Mouse (Mus musculus) liver, embryonic 15.5 days (tissue): Measurements from ENCODE around the gene Thsd7b. TPM values are rescaled to one million over a fixed set of nuclear protein-coding genes. Genes with fewer than 3 reads are reported as not detected.

ENCODE experiments used
- ATAC-seq: fragments of 200-750 bp; cut with Nextera tagmentation; 2 replicates; pipeline ENCODE4 v1.8.0; 2017; ENCODE audit warnings: moderate number of reproducible peaks, mild to moderate bottlenecking, moderate library complexity; ENCODE audit not compliant: insufficient read depth
- H3K27ac ChIP-seq: fragments of 300-500 bp; sonication (generic); replicated peaks from 2 replicates; pipeline ENCODE4 v1.5.1; 2015; ENCODE audit warnings: mild to moderate bottlenecking, inconsistent platforms
- H3K27me3 ChIP-seq: fragments of 300-500 bp; sonication (generic); 2 replicates; pipeline ENCODE4 v1.6.1; 2015; ENCODE audit warnings: mild to moderate bottlenecking, inconsistent platforms
- H3K36me3 ChIP-seq: fragments of 300-500 bp; sonication (generic); replicated peaks from 2 replicates; pipeline ENCODE4 v1.6.1; 2015; ENCODE audit warnings: moderate library complexity, mild to moderate bottlenecking, inconsistent platforms
- H3K4me1 ChIP-seq: fragments of 300-500 bp; sonication (generic); replicated peaks from 2 replicates; pipeline ENCODE4 v1.6.1; 2015; ENCODE audit warnings: inconsistent platforms
- H3K4me2 ChIP-seq: fragments of 300-500 bp; sonication (generic); 2 replicates; pipeline ENCODE4 v1.6.1; 2015; ENCODE audit warnings: moderate library complexity, mild to moderate bottlenecking, inconsistent platforms
- H3K4me3 ChIP-seq: fragments of 300-500 bp; sonication (generic); replicated peaks from 2 replicates; pipeline ENCODE4 v1.5.1; 2015; ENCODE audit warnings: mild to moderate bottlenecking, inconsistent platforms
- H3K9ac ChIP-seq: fragments of 300-500 bp; sonication (generic); 2 replicates; pipeline ENCODE4 v1.6.1; 2015; ENCODE audit warnings: moderate library complexity, mild to moderate bottlenecking, inconsistent platforms
- H3K9me3 ChIP-seq: fragments of 300-500 bp; sonication (generic); replicated peaks from 2 replicates; pipeline ENCODE4 v1.6.1; 2016; ENCODE audit warnings: inconsistent platforms
- WGBS: fragments of 180-500 bp; shearing (Covaris S2); methylation state at CpG from one replicate; pipeline ENCODE4 v1.1.7; 2015; ENCODE audit warnings: mixed read lengths; ENCODE audit not compliant: insufficient replicate concordance; 5-methylcytosine and 5-hydroxymethylcytosine counted together
- polyA plus RNA-seq: library from polyadenylated mRNA; unstranded; fragments of >200 nt; fragmentation: Nextera tagmentation; extraction: Ambion mirVana; gene quantifications from 2 replicates; pipeline ENCODE4 v1.2.1, GENCODE M21; 2015

Gene Thsd7b
- polyA plus RNA-seq, 1 experiment from 2014 or later, result 0.48 TPM

GRCm38 (mm10) chr1:129759003-129759402, 485.9 kb downstream of the Thsd7b start:
- no peak for ATAC-seq
- Histone ChIP-seq H3K36me3 (no peaks in the 10 kb centered on the region), H3K4me3 (no peak overlapping the region), H3K4me2 (no peak overlapping the region), H3K27me3 (no peaks in the 10 kb centered on the region), H3K9me3 (no peaks in the 10 kb centered on the region), H3K27ac (no peak overlapping the region), H3K9ac (no peak overlapping the region), H3K4me1 (no peaks in the 10 kb centered on the region)
- 83% methylated on average over 1 of the region's 1 CpGs for WGBS

DNA sequence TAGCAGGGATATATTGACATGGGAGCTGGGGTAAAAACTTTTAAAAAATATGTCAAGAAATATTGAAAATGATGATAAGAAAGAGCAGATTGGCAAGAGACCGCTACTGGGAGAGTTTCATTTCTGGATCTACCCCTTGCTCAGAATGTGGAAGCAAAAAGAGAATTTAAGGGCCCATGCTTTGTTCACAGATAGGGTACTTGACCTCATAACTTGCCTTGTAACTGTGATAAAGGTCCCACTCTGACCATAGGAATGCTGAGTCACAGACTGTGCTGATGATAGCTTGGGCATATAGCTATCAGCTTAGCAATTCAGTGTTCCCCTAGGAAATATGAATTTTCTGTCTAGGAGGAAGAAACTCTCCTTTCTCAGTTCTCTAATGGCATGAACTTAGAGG, 488.1 kb downstream of the Thsd7b start:
- WGBS, result 34% methylated on average over 1 of the region's 1 CpGs
- H3K9me3 ChIP-seq, result no peaks in the 10 kb centered on the region
- no peaks in the 10 kb centered on the region for H3K4me1 ChIP-seq
- H3K27me3 ChIP-seq, result no peaks in the 10 kb centered on the region
- no peak overlapping the region for H3K4me3 ChIP-seq
- no peak overlapping the region for H3K4me2 ChIP-seq
- H3K36me3 ChIP-seq, result no peaks in the 10 kb centered on the region
- no peak for ATAC-seq
- H3K9ac ChIP-seq, result no peak overlapping the region
- no peak overlapping the region for H3K27ac ChIP-seq

DNA sequence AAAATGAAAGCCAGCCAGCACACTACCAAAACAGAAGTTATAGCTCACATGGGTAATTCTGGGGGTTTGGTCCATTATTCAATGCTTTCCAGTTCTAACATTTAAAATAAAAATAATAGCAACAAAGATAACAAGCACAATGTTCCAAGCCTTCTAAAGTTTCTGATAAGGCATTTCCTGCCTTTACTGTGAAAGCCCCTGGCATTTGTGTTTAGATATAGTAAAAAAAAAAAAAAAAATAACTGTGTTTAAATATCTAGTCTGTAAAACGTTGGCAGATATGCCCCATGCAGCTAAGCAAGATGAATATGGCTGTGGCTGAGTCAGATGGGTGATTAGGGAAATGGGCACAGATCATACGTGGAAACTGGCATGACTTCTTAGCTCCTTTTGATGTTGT, 491.6 kb downstream of the Thsd7b start:
- WGBS, result 6% methylated on average over 2 of the region's 2 CpGs
- Histone ChIP-seq H3K27ac (no peak overlapping the region), H3K4me3 (no peak overlapping the region), H3K4me2 (no peak overlapping the region), H3K36me3 (no peaks in the 10 kb centered on the region), H3K9me3 (no peaks in the 10 kb centered on the region), H3K4me1 (no peaks in the 10 kb centered on the region), H3K27me3 (no peaks in the 10 kb centered on the region), H3K9ac (no peak overlapping the region)
- no peak for ATAC-seq

- no peaks in the 10 kb centered on the region for H3K9me3 ChIP-seq
- no peak overlapping the region for H3K27ac ChIP-seq
- H3K4me1 ChIP-seq, result no peaks in the 10 kb centered on the region
- H3K4me3 ChIP-seq, result no peak overlapping the region
- no peak overlapping the region for H3K4me2 ChIP-seq
- H3K9ac ChIP-seq, result no peak overlapping the region
- no peak for ATAC-seq
- no peaks in the 10 kb centered on the region for H3K27me3 ChIP-seq
- H3K36me3 ChIP-seq, result no peaks in the 10 kb centered on the region
- 8% methylated on average over 5 of the region's 5 CpGs for WGBS
Observed at GRCm38 (mm10) chr1:129777055-129777454, 504.0 kb downstream of the Thsd7b start.

GRCm38 (mm10) chr1:129779506-129779905, 506.4 kb downstream of the Thsd7b start:
- no peaks in the 10 kb centered on the region for H3K9me3 ChIP-seq
- no peak overlapping the region for H3K4me2 ChIP-seq
- 48% methylated on average over 4 of the region's 4 CpGs for WGBS
- no peak overlapping the region for H3K27ac ChIP-seq
- H3K4me1 ChIP-seq, result no peaks in the 10 kb centered on the region
- H3K4me3 ChIP-seq, result no peak overlapping the region
- no peaks in the 10 kb centered on the region for H3K27me3 ChIP-seq
- no peaks in the 10 kb centered on the region for H3K36me3 ChIP-seq
- no peak for ATAC-seq
- H3K9ac ChIP-seq, result no peak overlapping the region

- WGBS, result 47% methylated on average over 1 of the region's 1 CpGs
- no peaks in the 10 kb centered on the region for H3K4me1 ChIP-seq
- H3K9ac ChIP-seq, result no peak overlapping the region
- no peak overlapping the region for H3K4me3 ChIP-seq
- H3K4me2 ChIP-seq, result no peak overlapping the region
- no peaks in the 10 kb centered on the region for H3K27me3 ChIP-seq
- H3K27ac ChIP-seq, result no peak overlapping the region
- no peak for ATAC-seq
- H3K36me3 ChIP-seq, result no peaks in the 10 kb centered on the region
- no peaks in the 10 kb centered on the region for H3K9me3 ChIP-seq
Observed at GRCm38 (mm10) chr1:129780589-129780988, 507.5 kb downstream of the Thsd7b start.

- no peak for ATAC-seq
- no peaks in the 10 kb centered on the region for H3K4me1 ChIP-seq
- H3K27ac ChIP-seq, result no peak overlapping the region
- no peak overlapping the region for H3K9ac ChIP-seq
- H3K27me3 ChIP-seq, result no peaks in the 10 kb centered on the region
- H3K9me3 ChIP-seq, result no peaks in the 10 kb centered on the region
- H3K4me2 ChIP-seq, result no peak overlapping the region
- no peaks in the 10 kb centered on the region for H3K36me3 ChIP-seq
- no peak overlapping the region for H3K4me3 ChIP-seq
Observed at GRCm38 (mm10) chr1:129798519-129798918, 525.4 kb downstream of the Thsd7b start.

- H3K4me1 ChIP-seq, result no peaks in the 10 kb centered on the region
- H3K9me3 ChIP-seq, result no peaks in the 10 kb centered on the region
- H3K4me2 ChIP-seq, result no peak overlapping the region
- no peak overlapping the region for H3K27ac ChIP-seq
- ATAC-seq, result no peak
- H3K36me3 ChIP-seq, result no peaks in the 10 kb centered on the region
- WGBS, result 55% methylated on average over 4 of the region's 4 CpGs
- no peak overlapping the region for H3K9ac ChIP-seq
- no peak overlapping the region for H3K4me3 ChIP-seq
- H3K27me3 ChIP-seq, result no peaks in the 10 kb centered on the region
Observed at GRCm38 (mm10) chr1:129826927-129827326, 553.8 kb downstream of the Thsd7b start.

GRCm38 (mm10) chr1:129837324-129837723, 564.2 kb downstream of the Thsd7b start:
- Histone ChIP-seq H3K4me1 (no peaks in the 10 kb centered on the region), H3K36me3 (no peaks in the 10 kb centered on the region), H3K27ac (no peak overlapping the region), H3K4me2 (no peak overlapping the region), H3K9ac (no peak overlapping the region), H3K4me3 (no peak overlapping the region), H3K9me3 (no peaks in the 10 kb centered on the region), H3K27me3 (no peaks in the 10 kb centered on the region)
- WGBS, result 30% methylated on average over 2 of the region's 2 CpGs
- no peak for ATAC-seq

- Histone ChIP-seq H3K4me3 (no peak overlapping the region), H3K4me1 (no peaks in the 10 kb centered on the region), H3K4me2 (no peak overlapping the region), H3K9me3 (no peaks in the 10 kb centered on the region), H3K27me3 (no peaks in the 10 kb centered on the region), H3K36me3 (no peaks in the 10 kb centered on the region), H3K27ac (no peak overlapping the region), H3K9ac (no peak overlapping the region)
- WGBS, result 32% methylated on average over 3 of the region's 3 CpGs
- no peak for ATAC-seq
Observed at GRCm38 (mm10) chr1:129837776-129838175, 564.7 kb downstream of the Thsd7b start.

DNA sequence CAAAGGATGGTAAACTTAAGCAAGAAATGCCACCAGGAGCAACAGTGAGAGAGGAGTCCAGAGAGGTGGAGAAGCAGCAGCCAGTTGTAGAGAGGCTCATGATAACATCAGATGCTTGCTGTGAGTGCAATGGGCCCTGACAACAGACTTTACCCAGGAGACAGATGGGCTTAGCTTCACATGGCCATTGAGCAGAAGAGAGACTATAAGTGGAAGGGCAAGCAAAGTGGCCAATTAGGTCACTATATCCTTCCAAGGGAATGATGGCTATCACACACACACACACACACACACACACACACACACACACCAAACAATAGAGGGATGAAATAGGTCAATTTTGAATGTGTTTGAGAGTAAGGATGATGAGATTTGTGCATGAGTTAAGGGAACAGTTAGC, 565.4 kb downstream of the Thsd7b start:
- Histone ChIP-seq H3K4me1 (no peaks in the 10 kb centered on the region), H3K9me3 (no peaks in the 10 kb centered on the region), H3K27me3 (no peaks in the 10 kb centered on the region), H3K9ac (no peak overlapping the region), H3K27ac (no peak overlapping the region), H3K36me3 (no peaks in the 10 kb centered on the region), H3K4me3 (no peak overlapping the region), H3K4me2 (no peak overlapping the region)
- no peak for ATAC-seq

DNA sequence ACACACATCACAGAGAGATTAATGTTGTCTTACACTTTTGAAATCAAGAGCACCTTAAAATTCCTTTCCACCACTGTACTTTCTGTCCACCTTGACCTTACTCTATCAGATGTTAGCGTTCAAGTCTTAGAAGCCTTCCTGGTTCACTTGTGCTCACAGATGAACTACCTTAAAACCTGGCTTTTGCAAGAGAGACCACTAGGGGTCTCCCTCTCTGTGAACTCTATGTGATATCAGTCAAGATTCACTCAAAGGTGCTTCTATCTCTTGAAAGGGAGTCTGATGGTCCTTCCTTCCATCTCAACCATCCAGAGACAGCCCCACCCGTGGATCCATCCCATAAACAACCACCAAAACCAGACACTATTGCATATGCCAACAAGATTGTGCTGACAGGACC, 570.3 kb downstream of the Thsd7b start:
- Histone ChIP-seq H3K4me1 (no peaks in the 10 kb centered on the region), H3K9ac (no peak overlapping the region), H3K4me2 (no peak overlapping the region), H3K4me3 (no peak overlapping the region), H3K27me3 (no peaks in the 10 kb centered on the region), H3K36me3 (no peaks in the 10 kb centered on the region), H3K9me3 (no peaks in the 10 kb centered on the region), H3K27ac (no peak overlapping the region)
- no peak for ATAC-seq
- WGBS, result 36% methylated on average over 2 of the region's 2 CpGs
